Comparison of ENCODE assay signal across 8 mouse cellular contexts in genomic region chr12:32061090-32061930, GRCm38 (mm10). TPM values are rescaled to one million over a fixed set of nuclear protein-coding genes. Genes with fewer than 3 reads are reported as not detected.
A peak's percentile ranks its signal among the peaks of the same experiment; 100 is the strongest.
DNase-seq lines count a peak whose midpoint lies in the region; ATAC-seq lines count a peak whose summit lies in the region.

Gene Prkar2b, minus strand, starts transcription at chr12:32061296.

- peak within 1 kb of the TSS; percentile 88 for H3K4me3 ChIP-seq in heart, embryonic 13.5 days
- H3K4me3 ChIP-seq in liver, embryonic 12.5 days: peak within 1 kb of the TSS; percentile 98
- H3K4me3 ChIP-seq in stomach, embryonic 15.5 days (replicated peaks): peak within 1 kb of the TSS; percentile 82

- peak within 1 kb of the TSS; percentile 97 for H3K4me2 ChIP-seq in heart, embryonic 13.5 days
- peak within 1 kb of the TSS; percentile 84 for H3K4me2 ChIP-seq in liver, embryonic 12.5 days
- H3K4me2 ChIP-seq in stomach, embryonic 15.5 days: peak within 1 kb of the TSS; percentile 87

- DNase-seq in CD4-positive helper T cell, adult 2 months (ENCODE audit: low read depth, low spot score): peak; percentile 91
- DNase-seq in brain, embryonic 18.5 days (ENCODE audit: low read depth, low spot score): peak; percentile 87
- DNase-seq in kidney, postnatal 10 days: peak; percentile 93
- DNase-seq in natural killer cell, adult 2 months (ENCODE audit: low spot score in 2 of 2): peak; percentile 73 to 83

- peak; percentile 84 for ATAC-seq in erythroid progenitor cell, adult 5-6 weeks (replicated peaks; ENCODE audit: low FRiP score, poor library complexity, severe bottlenecking)
- ATAC-seq in heart, embryonic 13.5 days (ENCODE audit: extremely low read depth, insufficient number of reproducible peaks, low FRiP score, low TSS enrichment): peak; percentile 95
- peak; percentile 94 for ATAC-seq in liver, embryonic 12.5 days
- ATAC-seq in stomach, embryonic 15.5 days (ENCODE audit: insufficient read depth, low FRiP score, low read depth): peak; percentile 97

- peak within 1 kb of the TSS; percentile 88 for H3K27ac ChIP-seq in heart, embryonic 13.5 days (replicated peaks)
- peak within 1 kb of the TSS; percentile 99 for H3K27ac ChIP-seq in liver, embryonic 12.5 days
- peak within 1 kb of the TSS; percentile 94 for H3K27ac ChIP-seq in stomach, embryonic 15.5 days

- H3K36me3 ChIP-seq in heart, embryonic 13.5 days: no peaks in the 10 kb centered on the region
- H3K36me3 ChIP-seq in liver, embryonic 12.5 days: peaks cover 15% of the 10 kb centered on the region
- no peaks in the 10 kb centered on the region for H3K36me3 ChIP-seq in stomach, embryonic 15.5 days

- no peaks in the 10 kb centered on the region for H3K27me3 ChIP-seq in heart, embryonic 13.5 days (replicated peaks)
- H3K27me3 ChIP-seq in liver, embryonic 12.5 days (replicated peaks): no peaks in the 10 kb centered on the region; the same call in 1 of the 2 replicates
- H3K27me3 ChIP-seq in stomach, embryonic 15.5 days (replicated peaks): no peaks in the 10 kb centered on the region

- peak within 1 kb of the TSS; percentile 90 for H3K9ac ChIP-seq in heart, embryonic 13.5 days
- H3K9ac ChIP-seq in liver, embryonic 12.5 days: peak within 1 kb of the TSS; percentile 100
- H3K9ac ChIP-seq in stomach, embryonic 15.5 days: peak within 1 kb of the TSS; percentile 83

- WGBS in heart, embryonic 13.5 days: 1% methylated on average over 62 of the region's 64 CpGs
- WGBS in liver, embryonic 12.5 days (ENCODE audit: insufficient replicate concordance): under 1% methylated on average over 55 of the region's 64 CpGs
- under 1% methylated on average over 57 of the region's 64 CpGs for WGBS in stomach, embryonic 15.5 days

- H3K4me1 ChIP-seq in heart, embryonic 13.5 days: peaks cover 19% of the 10 kb centered on the region
- H3K4me1 ChIP-seq in liver, embryonic 12.5 days: peaks cover 57% of the 10 kb centered on the region
- H3K4me1 ChIP-seq in stomach, embryonic 15.5 days: no peaks in the 10 kb centered on the region

- H3K9me3 ChIP-seq in heart, embryonic 13.5 days: no peaks in the 10 kb centered on the region
- no peaks in the 10 kb centered on the region for H3K9me3 ChIP-seq in liver, embryonic 12.5 days (replicated peaks)
- H3K9me3 ChIP-seq in stomach, embryonic 15.5 days: no peaks in the 10 kb centered on the region

RNA-seq across cellular contexts. Expression of gene Prkar2b, which starts in this region (rescaled TPM):
- total RNA-seq in erythroid progenitor cell, adult 5-6 weeks (2015; ENCODE audit: low replicate concordance): 160 and 200 TPM in 2 replicates
- 154 and 188 TPM in 2 replicates for total RNA-seq in erythroid progenitor cell, adult 5-6 weeks (2017; ENCODE audit: low replicate concordance)
- polyA plus RNA-seq in heart, embryonic 13.5 days (2015; fragmentation: Nextera tagmentation; extraction: Ambion mirVana): 11.8 and 13.6 TPM in 2 replicates
- 137 and 141 TPM in 2 replicates for polyA plus RNA-seq in liver, embryonic 12.5 days (2016; fragmentation: Nextera tagmentation; extraction: Ambion mirVana)
- polyA plus RNA-seq in stomach, embryonic 15.5 days (2015; fragmentation: Nextera tagmentation; extraction: Ambion mirVana): 28.9 and 29.6 TPM in 2 replicates

Comparison
In these comparisons a context has a peak if more than half of its experiments do, and no peak if none do; other contexts are left out.
1. Peak in every context shown above with its lines: DNase-seq, ATAC-seq, H3K4me3 ChIP-seq and H3K27ac ChIP-seq.